Mouse (Mus musculus): Measurements from ENCODE around the gene Zbtb8a.

The Zbtb8a gene

DNA sequence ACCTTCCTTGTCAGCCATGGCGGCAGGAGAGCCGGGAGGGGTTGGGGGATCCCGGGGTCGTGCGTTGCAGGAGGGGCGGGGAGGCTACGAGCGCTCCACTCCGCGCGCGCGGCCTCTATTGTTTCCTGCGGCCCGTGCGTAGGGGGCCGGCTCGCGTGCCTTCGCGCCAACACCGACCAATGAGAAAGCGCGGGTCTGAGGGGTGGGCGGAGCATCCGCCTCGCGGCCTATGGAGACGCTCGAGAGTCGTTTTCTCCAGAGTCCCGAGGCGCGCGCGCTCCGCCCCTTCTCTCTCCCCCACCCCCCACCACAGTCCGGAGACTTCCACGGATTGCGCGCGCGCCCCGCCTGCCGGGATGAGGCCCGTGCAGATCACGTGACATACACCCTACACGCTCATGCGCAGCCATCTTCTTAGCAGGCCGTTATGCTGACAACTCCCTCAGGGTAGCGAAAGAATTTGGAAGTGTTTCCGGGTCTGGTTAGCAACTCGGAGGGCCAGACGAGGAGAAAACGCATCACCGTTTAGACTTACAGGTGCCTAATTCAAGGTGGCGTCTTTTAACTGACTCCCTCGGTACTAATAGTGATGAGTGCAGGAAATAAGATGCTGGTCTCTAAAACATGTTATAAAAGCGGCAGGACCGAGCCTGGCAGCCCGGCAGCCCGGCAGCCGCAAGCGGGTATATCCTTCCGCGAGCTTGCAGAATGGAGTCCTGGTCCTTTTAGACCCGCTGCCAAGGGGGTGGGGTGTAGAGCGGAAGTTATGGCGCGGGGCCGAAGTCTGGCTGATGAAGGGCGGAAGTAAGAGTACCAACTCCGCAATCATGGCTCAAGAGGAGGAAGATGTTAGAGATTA, 42.5 kb downstream of the Zbtb8a start, which contains the start of the genes Rbbp4 and Zbtb8os:
Gene Rbbp4, minus strand, starts transcription at position 155 of the 859 bp plus-strand sequence.
Gene Zbtb8os, plus strand, starts transcription at position 480 of the 859 bp plus-strand sequence.
- DNase-seq (ENCODE audit: low spot score in 2 of 2), result peak; percentile 96 to 97

DNA sequence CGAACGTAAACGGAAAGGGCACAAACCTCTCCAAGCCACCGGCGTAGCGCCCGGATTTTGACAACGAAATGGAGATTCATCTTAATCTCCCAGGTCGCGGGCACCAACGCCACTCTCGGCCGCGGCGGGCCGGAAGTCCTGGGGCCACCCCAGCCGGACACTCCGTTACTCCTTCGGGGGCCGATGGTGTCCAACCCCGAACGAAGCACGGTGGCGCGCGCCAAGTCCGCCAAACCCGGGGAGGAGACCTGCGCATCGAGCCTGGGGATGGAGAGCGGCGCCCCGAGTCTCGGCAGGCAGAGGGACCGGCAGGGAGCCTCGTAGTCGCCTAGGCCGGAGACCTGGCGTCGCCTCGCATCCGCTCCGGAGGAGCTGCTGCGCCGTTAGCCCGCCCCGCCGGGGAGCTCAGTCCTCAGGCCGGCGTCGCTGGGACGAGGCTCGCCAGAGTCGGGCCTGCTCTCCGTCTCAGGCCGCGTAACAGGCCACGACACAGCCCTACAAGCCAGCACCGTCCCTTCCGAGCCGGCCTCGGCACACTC, 43.2 kb downstream of the Zbtb8a start:
- no peak for DNase-seq (ENCODE audit: low spot score in 2 of 2)

DNA sequence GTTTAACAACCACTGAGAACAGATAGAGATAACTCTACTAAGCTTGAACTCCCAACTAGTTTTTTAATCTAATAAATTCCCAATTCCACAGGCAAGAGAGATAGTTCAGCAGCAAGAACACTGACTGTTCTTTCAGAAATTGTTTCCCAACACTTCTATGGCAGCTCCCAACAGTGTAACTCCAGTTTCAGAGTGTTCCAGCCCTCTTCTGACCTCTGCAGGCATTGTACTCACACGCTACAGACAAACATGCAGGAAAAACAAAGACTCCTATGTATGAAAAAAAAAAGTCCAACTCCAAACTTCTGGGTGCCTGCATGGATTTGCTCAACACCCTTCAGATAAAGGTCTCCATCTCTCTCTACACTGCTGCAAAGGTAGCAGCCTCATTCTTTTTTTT, 45.1 kb downstream of the Zbtb8a start:
- no peak for DNase-seq (ENCODE audit: low spot score in 2 of 2)

DNA sequence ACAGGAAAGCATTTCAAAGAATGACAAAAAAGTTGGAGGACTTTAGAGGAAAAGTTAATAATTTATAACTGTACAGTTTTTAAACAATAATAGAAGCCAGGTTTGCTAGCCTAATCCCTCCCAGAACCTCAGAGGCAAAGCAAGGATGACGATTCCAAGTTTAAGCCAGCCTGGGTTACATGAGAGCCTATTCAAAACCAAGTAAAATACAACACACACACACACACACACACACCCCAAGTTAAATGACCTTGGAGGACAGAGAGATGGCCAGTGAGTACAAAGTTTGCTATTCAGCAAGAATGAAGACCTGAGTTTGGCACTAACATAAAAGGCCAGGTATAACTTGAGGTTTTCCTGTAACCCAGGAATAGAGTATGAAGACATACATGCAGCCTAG, 51.7 kb downstream of the Zbtb8a start:
- DNase-seq (ENCODE audit: low spot score in 2 of 2), result no peak

DNA sequence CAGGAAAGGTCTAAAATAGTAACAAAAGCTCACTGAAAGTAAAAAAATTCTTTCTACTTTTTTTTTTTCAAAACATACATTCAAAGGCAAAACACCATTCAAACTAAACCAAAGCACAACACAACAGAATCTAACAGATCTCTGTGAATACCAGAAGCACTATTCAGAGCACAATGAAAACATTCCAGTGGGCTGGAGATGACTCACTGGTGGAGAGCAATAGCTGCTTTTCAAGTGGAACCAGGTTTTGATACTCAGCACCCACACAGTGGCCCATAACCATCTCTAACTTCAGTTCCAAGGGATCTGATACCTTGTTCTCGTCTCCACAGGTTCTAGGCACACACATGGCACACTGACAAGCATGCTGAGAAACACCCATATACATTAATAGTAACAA, 53.2 kb downstream of the Zbtb8a start:
- no peak for DNase-seq (ENCODE audit: low spot score in 2 of 2)

DNA sequence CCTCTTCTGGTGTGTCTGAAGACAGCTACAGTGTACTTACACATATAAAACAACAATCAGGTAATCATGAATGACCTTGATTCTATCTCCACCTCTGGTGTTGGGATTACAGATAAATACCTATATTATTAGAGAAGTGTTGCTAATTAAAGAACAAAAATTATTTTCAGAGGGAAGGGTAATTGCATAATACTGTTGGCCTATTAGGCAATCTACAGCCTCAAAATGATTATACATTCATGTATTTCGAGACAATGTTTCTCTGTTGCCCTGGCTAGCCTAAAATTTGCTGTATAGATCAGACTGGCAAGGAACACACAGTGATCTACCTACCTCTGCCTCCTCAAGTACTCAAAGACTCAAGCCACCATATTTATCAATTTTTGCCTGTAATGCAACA, 54.4 kb downstream of the Zbtb8a start:
- no peak for DNase-seq (ENCODE audit: low spot score in 2 of 2)

DNA sequence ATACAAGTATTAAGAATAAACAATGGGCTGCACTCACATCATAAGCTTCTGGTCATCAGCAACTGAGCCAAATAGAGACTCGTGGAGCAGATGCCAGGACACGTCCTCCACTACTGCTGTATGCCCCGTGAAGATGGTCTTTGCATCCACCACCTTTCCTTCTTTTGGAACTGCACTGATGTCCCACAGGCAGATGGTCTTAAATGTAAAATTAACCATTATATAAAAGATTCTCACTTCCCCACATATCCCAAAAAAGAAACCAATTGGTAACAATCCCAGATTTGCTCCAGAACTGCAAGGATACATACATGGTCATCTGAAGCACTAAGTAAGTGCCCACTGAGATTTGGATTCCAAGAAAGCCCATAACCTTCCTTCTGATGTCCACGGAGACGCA, 55.9 kb downstream of the Zbtb8a start:
- DNase-seq (ENCODE audit: low spot score in 2 of 2), result no peak

DNA sequence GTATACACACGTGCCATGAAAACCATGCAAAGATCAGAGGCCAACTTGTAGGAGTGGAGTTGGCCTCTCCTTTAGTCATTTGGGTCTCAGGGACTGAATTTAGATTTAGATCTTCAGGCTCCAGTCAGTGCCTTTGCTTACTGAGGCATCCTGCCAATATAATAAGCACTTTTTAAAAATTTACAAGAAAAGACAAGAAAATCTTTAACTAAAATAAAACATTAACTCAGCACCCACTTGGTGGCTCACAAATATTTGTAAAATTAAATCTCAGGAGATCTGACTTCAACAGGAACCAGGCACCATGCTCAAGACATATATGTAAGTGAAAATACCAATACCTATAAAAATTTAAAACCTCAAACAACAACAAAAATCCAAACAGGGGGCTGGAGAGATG, 57.0 kb downstream of the Zbtb8a start:
- DNase-seq (ENCODE audit: low spot score in 2 of 2), result no peak

DNA sequence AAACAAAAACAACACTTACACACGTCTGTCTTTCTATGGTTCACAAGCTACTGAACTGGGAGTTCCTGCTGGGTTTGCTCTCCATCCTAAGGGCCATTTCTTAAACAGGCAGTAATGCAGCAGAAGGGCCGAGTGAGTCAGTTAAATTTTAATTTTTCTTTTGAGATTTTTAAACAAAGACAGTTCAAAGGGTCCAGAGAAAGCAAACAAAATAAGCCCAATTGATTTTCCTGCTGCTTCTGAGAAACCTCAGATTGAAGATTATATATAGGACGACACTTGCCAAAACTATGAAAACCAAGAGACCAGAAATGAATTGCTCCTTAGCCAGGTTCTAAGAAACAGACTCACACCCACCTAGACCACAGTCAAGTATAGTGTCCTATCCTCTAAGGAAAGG, 64.0 kb downstream of the Zbtb8a start:
- no peak for DNase-seq (ENCODE audit: low spot score in 2 of 2)

DNA sequence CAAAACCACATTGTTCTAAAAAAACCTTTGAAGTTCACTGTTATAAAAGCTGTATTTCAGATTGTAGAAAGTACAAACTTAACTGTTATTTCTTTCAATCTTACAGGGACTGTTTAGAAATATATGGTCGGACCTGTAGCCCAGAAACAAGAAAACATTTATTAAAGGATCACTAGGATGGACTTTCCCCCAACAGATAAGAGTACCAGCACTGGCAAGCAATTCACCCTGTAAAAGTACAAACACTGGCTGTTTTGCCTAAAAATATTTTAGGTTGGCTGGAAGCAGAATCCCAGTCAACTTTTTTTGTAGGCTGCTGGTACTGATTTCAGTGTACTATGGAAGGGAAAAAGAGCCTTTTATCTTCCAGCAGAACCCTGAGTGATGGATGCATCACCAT, 70.0 kb downstream of the Zbtb8a start:
- DNase-seq (ENCODE audit: low spot score in 2 of 2), result no peak

DNA sequence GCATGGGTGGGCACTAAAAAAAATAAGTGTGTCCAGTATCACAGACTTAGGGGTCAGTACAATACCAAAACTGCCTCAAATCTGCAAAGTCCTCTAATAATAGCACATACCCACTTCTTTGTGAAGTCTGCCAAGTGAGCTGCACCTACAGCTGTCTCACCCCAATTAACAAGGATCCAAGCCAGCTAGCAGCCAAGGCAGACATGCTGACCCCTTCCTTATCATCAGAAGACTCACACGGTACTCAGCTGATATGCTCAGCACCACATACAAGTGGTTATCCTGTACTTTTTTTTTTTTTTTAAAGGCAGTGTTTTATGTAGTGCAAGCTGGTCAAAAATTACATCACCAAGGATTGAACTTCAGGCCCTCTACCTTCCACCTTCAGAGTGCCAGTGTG, 73.6 kb downstream of the Zbtb8a start:
- no peak for DNase-seq (ENCODE audit: low spot score in 2 of 2)

DNA sequence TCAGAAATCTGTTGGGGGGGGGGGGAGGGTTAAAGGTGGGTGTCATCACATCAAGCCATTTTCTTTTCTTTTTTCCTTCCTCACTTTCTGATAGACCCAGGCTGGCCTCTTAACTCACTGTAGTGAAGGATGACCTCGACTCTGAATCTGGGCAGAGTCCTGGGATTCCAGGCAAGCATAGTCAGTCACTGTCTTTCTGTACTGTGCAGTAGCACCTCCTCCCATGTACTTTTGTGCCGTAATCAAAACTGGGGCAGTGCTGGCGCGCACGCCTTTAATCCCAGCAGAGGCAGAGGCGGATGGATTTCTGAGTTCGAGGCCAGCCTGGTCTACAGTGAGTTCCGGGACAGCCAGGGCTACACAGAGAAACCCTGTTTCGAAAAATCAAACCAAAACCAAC, 74.1 kb downstream of the Zbtb8a start:
- DNase-seq (ENCODE audit: low spot score in 2 of 2), result no peak

Measured in heart, adult 9 months (tissue).